Mouse (Mus musculus): ENCODE results near the gene Olfr527.

Olfr527 gene

GRCm38 (mm10) chr7:140333717-140334116, at the start of gene Olfr527:
TSS of gene Olfr527 (plus strand) at chr7:140334017.
- DNase-seq, result no peak

GRCm38 (mm10) chr7:140295746-140296145, 38.1 kb upstream of the Olfr527 start:
- no peak for DNase-seq

GRCm38 (mm10) chr7:140296876-140297275, 36.9 kb upstream of the Olfr527 start:
- no peak for DNase-seq

- DNase-seq, result no peak
Measured at GRCm38 (mm10) chr7:140299416-140299815, 34.4 kb upstream of the Olfr527 start.

- no peak for DNase-seq
Measured at GRCm38 (mm10) chr7:140319861-140320385, 13.9 kb upstream of the Olfr527 start.

GRCm38 (mm10) chr7:140320558-140320957, 13.3 kb upstream of the Olfr527 start, which contains the start of gene Olfr525:
TSS of gene Olfr525 (plus strand) at chr7:140320858.
- no peak for DNase-seq

- DNase-seq, result no peak
Measured at GRCm38 (mm10) chr7:140321135-140321534, 12.7 kb upstream of the Olfr527 start.

GRCm38 (mm10) chr7:140329766-140330304, 4.0 kb upstream of the Olfr527 start:
- no peak for DNase-seq

GRCm38 (mm10) chr7:140361571-140361970, 27.8 kb downstream of the Olfr527 start, which contains the start of gene Olfr60:
TSS of gene Olfr60 (minus strand) at chr7:140361671.
- no peak for DNase-seq

GRCm38 (mm10) chr7:140374300-140374699, 40.5 kb downstream of the Olfr527 start:
- no peak for DNase-seq

GRCm38 (mm10) chr7:140376231-140376630, 42.4 kb downstream of the Olfr527 start, which contains the start of gene Olfr530:
TSS of gene Olfr530 (minus strand) at chr7:140376331.
- no peak for DNase-seq

- DNase-seq, result no peak
Measured at GRCm38 (mm10) chr7:140376911-140377310, 43.1 kb downstream of the Olfr527 start.
